Mouse (Mus musculus) olfactory bulb, adult 2 months (tissue): ENCODE data around the gene Gm10160. TPM values are rescaled to one million over a fixed set of nuclear protein-coding genes. Genes with fewer than 3 reads are reported as not detected.
"Not testable (repeated sequence)": the region's sequence is repeated elsewhere in the genome, so short reads cannot be mapped to it uniquely, and the experiment has no call there.

ENCODE experiments used
- H3K27ac ChIP-seq: fragments of 200-500 bp; 2 replicates; pipeline ENCODE4 v1.5.1; 2012; ENCODE audit warnings: low read depth, low read length; ENCODE audit not compliant: insufficient read depth
- H3K4me1 ChIP-seq: fragments of 200-500 bp; 2 replicates; pipeline ENCODE4 v1.6.1; 2012; ENCODE audit warnings: low read length; ENCODE audit not compliant: control insufficient read depth, insufficient read depth
- H3K4me3 ChIP-seq: fragments of 200-500 bp; 2 replicates; pipeline ENCODE4 v1.5.1; 2012; ENCODE audit warnings: mild to moderate bottlenecking, low read depth, low read length, moderate library complexity; ENCODE audit not compliant: insufficient read depth
- CTCF ChIP-seq: fragments of 200-500 bp; IDR thresholded peaks from 2 replicates; pipeline ENCODE4 v1.5.1; 2012; ENCODE audit warnings: low read depth, mild to moderate bottlenecking, low read length, moderate library complexity; ENCODE audit not compliant: insufficient read depth
- POLR2A ChIP-seq: fragments of 200-500 bp; IDR thresholded peaks from 2 replicates; pipeline ENCODE4 v1.6.1; 2012; ENCODE audit warnings: mild to moderate bottlenecking, low read depth, low read length, moderate library complexity; ENCODE audit not compliant: insufficient read depth
- WGBS: fragments of 180-500 bp; shearing (Covaris S2); methylation state at CpG from one replicate; pipeline ENCODE4 v1.1.7; 2018; 5-methylcytosine and 5-hydroxymethylcytosine counted together
- polyA plus RNA-seq: library from polyadenylated mRNA; stranded (reverse); fragments of >200 nt; gene quantifications from 2 replicates; pipeline ENCODE4 v1.2.4, GENCODE M21; 2012; ENCODE audit warnings: low replicate concordance; ENCODE audit not compliant: missing spikeins, insufficient read depth, insufficient read length

Gm10160 gene
- polyA plus RNA-seq, 1 experiment: not detected

GRCm38 (mm10) chr7:81841439-81841838, 14.2 kb downstream of the Gm10160 start:
- WGBS: 77% methylated on average over 6 of the region's 6 CpGs
- TF ChIP-seq CTCF (no peak), POLR2A (no peak)
- no peak overlapping the region for H3K4me3 ChIP-seq
- peak overlapping the region; percentile 92 for H3K27ac ChIP-seq
- peaks cover 14% of the 10 kb centered on the region for H3K4me1 ChIP-seq

GRCm38 (mm10) chr7:81840661-81841181, 14.9 kb downstream of the Gm10160 start:
- WGBS: 11% methylated on average over 7 of the region's 7 CpGs
- H3K4me3 ChIP-seq: no peak overlapping the region
- peak overlapping the region; percentile 92 for H3K27ac ChIP-seq
- TF ChIP-seq CTCF (no peak), POLR2A (no peak)
- peaks cover 14% of the 10 kb centered on the region for H3K4me1 ChIP-seq

- 26% methylated on average over 6 of the region's 6 CpGs for WGBS
- TF ChIP-seq POLR2A (no peak), CTCF (no peak)
- H3K27ac ChIP-seq: peak overlapping the region; percentile 92
- H3K4me1 ChIP-seq: peaks cover 11% of the 10 kb centered on the region
- no peak overlapping the region for H3K4me3 ChIP-seq
These were observed 15.8 kb downstream of the Gm10160 start for GRCm38 (mm10) chr7:81839746-81840145.

GRCm38 (mm10) chr7:81837771-81838170, 17.8 kb downstream of the Gm10160 start:
- H3K4me3 ChIP-seq, H3K27ac ChIP-seq: not testable (repeated sequence)
- 80% methylated on average over 5 of the region's 5 CpGs for WGBS
- peaks cover 11% of the 10 kb centered on the region for H3K4me1 ChIP-seq

GRCm38 (mm10) chr7:81835430-81835829, 20.2 kb downstream of the Gm10160 start:
- TF ChIP-seq POLR2A: no peak
- no peak for TF ChIP-seq CTCF
- WGBS: 81% methylated on average over 5 of the region's 5 CpGs

GRCm38 (mm10) chr7:81834847-81835246, 20.7 kb downstream of the Gm10160 start:
- no peak overlapping the region for H3K27ac ChIP-seq
- H3K4me3 ChIP-seq: no peak overlapping the region
- TF ChIP-seq CTCF (no peak), POLR2A (no peak)
- H3K4me1 ChIP-seq: peaks cover 7% of the 10 kb centered on the region

More at GRCm38 (mm10) chr7:81835430-81835829, 20.2 kb downstream of the Gm10160 start:
- H3K4me3 ChIP-seq: no peak overlapping the region
- H3K27ac ChIP-seq: no peak overlapping the region
- H3K4me1 ChIP-seq: peaks cover 5% of the 10 kb centered on the region

- H3K4me3 ChIP-seq: peak within 1 kb of the TSS; percentile 92
- H3K27ac ChIP-seq: peak within 1 kb of the TSS; percentile 99
- peaks cover 9% of the 10 kb centered on the region; the same call in 1 of the 2 replicates for H3K4me1 ChIP-seq
- WGBS: under 1% methylated on average over 58 of the region's 58 CpGs
- no peak for TF ChIP-seq CTCF
- peak; percentile 78 for TF ChIP-seq POLR2A
These were observed 26.2 kb downstream of the Gm10160 start, which contains the start of gene Btbd1 for GRCm38 (mm10) chr7:81829379-81829894. Btbd1 (minus strand) TSS chr7:81829431.

- peak overlapping the region; percentile 92 for H3K4me3 ChIP-seq
- H3K27ac ChIP-seq: peak overlapping the region; percentile 95
- H3K4me1 ChIP-seq: peaks cover 12% of the 10 kb centered on the region; the same call in 1 of the 2 replicates
- no peak for TF ChIP-seq CTCF
- under 1% methylated on average over 88 of the region's 91 CpGs for WGBS
These were observed 26.8 kb downstream of the Gm10160 start for GRCm38 (mm10) chr7:81828681-81829378.

GRCm38 (mm10) chr7:81827806-81828667, 27.6 kb downstream of the Gm10160 start:
- 3% methylated on average over 17 of the region's 17 CpGs for WGBS
- Histone ChIP-seq H3K4me3 (peak overlapping the region; percentile 92), H3K27ac (peak overlapping the region; percentile 95), H3K4me1 (peaks cover 12% of the 10 kb centered on the region; the same call in 1 of the 2 replicates)
- TF ChIP-seq POLR2A (no peak), CTCF (no peak)
